Mouse (Mus musculus) MEL (cell line): ENCODE measurements around the gene Map1s.

Experiments used
- CHD2 ChIP-seq: IDR thresholded peaks from 2 replicates; pipeline ENCODE4 v1.6.1; 2011; ENCODE audit warnings: low read length, improper control_type of control experiment
- CTCF ChIP-seq, 3 experiments: IDR thresholded peaks in 2 of 3; conservative IDR thresholded peaks in 1 of 3; 2 replicates each; pipeline ENCODE4 v1.5.1; 2011 to 2012; ENCODE audit warnings: low read length in 3 of 3, low read depth in 2 of 3, mild to moderate bottlenecking in 2 of 3, improper control_type of control experiment in 1 of 3, inconsistent platforms in 1 of 3, mixed read lengths in 1 of 3, moderate library complexity in 1 of 3; ENCODE audit not compliant: control insufficient read depth in 1 of 3, insufficient read depth in 1 of 3, poor library complexity in 1 of 3, severe bottlenecking in 1 of 3
- EP300 ChIP-seq, 2 experiments: IDR thresholded peaks; 2 replicates each; pipeline ENCODE4 v1.6.1; 2011; ENCODE audit warnings: improper control_type of control experiment in 2 of 2, low read length in 2 of 2, low read depth in 1 of 2, mild to moderate bottlenecking in 1 of 2
- GABPA ChIP-seq: IDR thresholded peaks from 2 replicates; pipeline ENCODE4 v1.6.1; 2012; ENCODE audit warnings: low read depth, mild to moderate bottlenecking, inconsistent platforms, low read length, improper control_type of control experiment, moderate library complexity
- GATA1 ChIP-seq: IDR thresholded peaks from 2 replicates; pipeline ENCODE4 v1.6.1; 2011; ENCODE audit warnings: low read depth, low read length, improper control_type of control experiment
- MAZ ChIP-seq: IDR thresholded peaks from 2 replicates; pipeline ENCODE4 v1.6.1; 2012; ENCODE audit warnings: low read depth, mild to moderate bottlenecking, inconsistent platforms, low read length, improper control_type of control experiment
- POLR2AphosphoS2 ChIP-seq: IDR thresholded peaks from 2 replicates; pipeline ENCODE4 v1.6.1; 2011; ENCODE audit warnings: low read length, improper control_type of control experiment
- SIN3A ChIP-seq: IDR thresholded peaks from 2 replicates; pipeline ENCODE4 v1.6.1; 2012; ENCODE audit warnings: low read length, improper control_type of control experiment, inconsistent platforms
- SMC3 ChIP-seq: IDR thresholded peaks from 2 replicates; pipeline ENCODE4 v1.6.1; 2011; ENCODE audit warnings: low read depth, low read length, improper control_type of control experiment
- TAL1 ChIP-seq: IDR thresholded peaks from 2 replicates; pipeline ENCODE4 v1.6.1; 2012; ENCODE audit warnings: mild to moderate bottlenecking, inconsistent platforms, low read length, moderate library complexity, mixed read lengths
- TCF12 ChIP-seq: IDR thresholded peaks from 2 replicates; pipeline ENCODE4 v1.6.1; 2014; ENCODE audit warnings: low read depth, mild to moderate bottlenecking, inconsistent platforms, low read length, improper control_type of control experiment, moderate library complexity
- ZNF384 ChIP-seq: IDR thresholded peaks from 2 replicates; pipeline ENCODE4 v1.6.1; 2012; ENCODE audit warnings: low read depth, mild to moderate bottlenecking, inconsistent platforms, low read length, improper control_type of control experiment

- TF ChIP-seq POLR2AphosphoS2 (no peak), ZNF384 (no peak), GABPA (no peak), MAZ (no peak), CTCF (IDR thresholded peaks at IDR 0.05 in 2 of 3, conservative IDR thresholded peaks at IDR 0.05 in 1 of 3; ENCODE audit: control insufficient read depth in 1 of 3, insufficient read depth in 1 of 3, low read depth in 2 of 3, low read length in 3 of 3, poor library complexity in 1 of 3, severe bottlenecking in 1 of 3) (no peak), SIN3A (no peak), TCF12 (no peak), GATA1 (no peak), SMC3 (no peak), TAL1 (no peak), CHD2 (no peak), EP300 (IDR thresholded peaks at IDR 0.05; ENCODE audit: low read depth in 1 of 2, low read length in 2 of 2) (no peak)
These were observed 39.2 kb upstream of the Map1s start for GRCm38 (mm10) chr8:70866566-70866965.
